Mouse (Mus musculus) C2C12 (cell line): Measurements from ENCODE around the gene Pomp.

Source experiments
- CEBPB ChIP-seq: IDR thresholded peaks from one replicate; pipeline ENCODE4 v1.6.1; 2011; ENCODE audit warnings: low read depth, mild to moderate bottlenecking, control low read depth, moderate library complexity
- CTCF ChIP-seq: IDR thresholded peaks from one replicate; pipeline ENCODE4 v1.5.1; 2011; ENCODE audit not compliant: control insufficient read depth, insufficient read depth, insufficient read length
- FOSL1 ChIP-seq: IDR thresholded peaks from one replicate; pipeline ENCODE4 v1.8.0; 2011; ENCODE audit warnings: mild to moderate bottlenecking, low read length; ENCODE audit not compliant: poor library complexity, insufficient read depth, severe bottlenecking
- MAX ChIP-seq: IDR thresholded peaks from one replicate; pipeline ENCODE4 v1.6.1; 2011; ENCODE audit warnings: mild to moderate bottlenecking, control low read depth
- MYOG ChIP-seq: IDR thresholded peaks from one replicate; pipeline ENCODE4 v1.6.1; 2011; ENCODE audit not compliant: control insufficient read depth, insufficient read length; ENCODE audit errors: extremely low read depth
- USF1 ChIP-seq: IDR thresholded peaks from one replicate; pipeline ENCODE4 v1.6.1; 2011; ENCODE audit warnings: low read depth, mild to moderate bottlenecking, control low read depth, moderate library complexity

- no peak for TF ChIP-seq CTCF
- TF ChIP-seq CEBPB = no peak
- no peak for TF ChIP-seq MAX
- no peak for TF ChIP-seq USF1
- TF ChIP-seq MYOG = no peak
- no peak for TF ChIP-seq FOSL1
Observed at GRCm38 (mm10) chr5:147893143-147893542, 32.9 kb downstream of the Pomp start.
